Mouse (Mus musculus) erythroblast, embryonic 14.5 days (primary cell): Measurements from ENCODE around the gene Pcna.

Experiments
- GATA1 ChIP-seq: IDR thresholded peaks from 2 replicates; pipeline ENCODE4 v1.6.1; 2012; ENCODE audit warnings: low read length, inconsistent platforms, mixed read lengths
- TAL1 ChIP-seq: IDR thresholded peaks from 3 replicates; pipeline ENCODE4 v1.6.1; 2012; ENCODE audit warnings: low read length, inconsistent platforms, mixed read lengths

DNA sequence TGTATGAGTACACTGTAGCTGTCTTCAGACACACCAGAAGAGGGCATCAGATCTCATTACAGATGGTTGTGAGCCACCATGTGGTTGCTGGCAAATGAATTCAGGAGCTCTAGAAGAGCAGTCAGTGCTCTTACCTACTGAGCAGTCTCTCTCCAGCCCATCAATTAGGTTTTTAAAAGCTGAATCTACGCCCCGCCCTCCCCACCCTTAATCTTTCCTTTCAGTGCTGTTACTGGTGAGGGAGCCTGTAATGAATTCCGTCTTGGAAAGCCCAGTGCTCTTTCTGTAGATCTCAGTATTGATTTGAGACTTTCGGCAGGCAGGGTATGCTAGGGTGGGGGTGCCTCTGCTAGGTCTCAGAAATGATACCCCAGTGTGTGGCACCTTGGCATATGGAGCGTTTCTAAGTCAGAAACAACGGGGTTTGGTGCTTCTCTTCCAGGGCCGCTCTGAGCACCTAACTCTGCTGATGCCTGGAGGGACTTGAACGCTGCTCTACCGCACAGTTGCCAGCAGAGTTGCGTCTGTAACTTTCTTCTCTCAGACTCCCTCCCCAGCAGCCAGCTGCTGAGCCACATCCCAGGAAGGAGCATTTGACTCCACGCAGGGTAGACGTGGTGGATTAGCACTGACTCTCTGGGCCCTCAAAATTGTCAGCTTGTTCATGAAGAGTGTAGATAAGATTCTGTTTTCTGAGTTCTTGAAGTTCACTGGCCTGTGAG, 29.5 kb upstream of the Pcna start:
- no peak for TF ChIP-seq GATA1
- TF ChIP-seq TAL1 = no peak
